Mouse (Mus musculus): Measurements from ENCODE around the gene Zscan26. TPM values are rescaled to one million over a fixed set of nuclear protein-coding genes. Genes with fewer than 3 reads are reported as not detected.
"Not testable (repeated sequence)": the region's sequence is repeated elsewhere in the genome, so short reads cannot be mapped to it uniquely, and the experiment has no call there.

Gene Zscan26
- polyA plus RNA-seq (2015; fragmentation: Nextera tagmentation; extraction: Ambion mirVana) = 35.1 and 39.0 TPM in 2 replicates

DNA sequence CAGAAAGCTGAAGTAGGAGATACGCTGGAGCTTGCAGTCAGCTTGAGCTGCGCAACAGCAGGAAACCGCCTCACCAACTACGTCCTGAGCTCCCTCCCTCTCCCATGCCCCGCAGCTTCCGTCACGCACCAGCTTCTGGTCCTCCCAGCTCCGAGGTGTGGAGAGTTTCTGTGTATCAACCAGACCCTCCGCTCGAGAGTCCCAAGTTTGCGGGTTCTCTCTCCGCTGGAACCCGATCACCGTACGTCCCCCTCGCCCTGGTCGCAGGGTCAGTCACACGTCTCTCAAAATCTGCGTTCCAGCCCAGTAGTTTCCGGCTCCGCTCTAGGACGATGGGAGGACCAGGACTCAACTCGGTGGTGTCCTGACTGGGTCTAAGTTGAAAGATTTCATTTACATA, at the start of gene Zscan26:
Gene Zscan26, minus strand, starts transcription at position 282 of the 400 bp plus-strand sequence.
- Histone ChIP-seq H3K36me3 (ENCODE audit: control insufficient read depth, insufficient read depth, low read length) (peaks cover 9% of the 10 kb centered on the region), H3K9me3 (ENCODE audit: control insufficient read depth, low read length) (no peaks in the 10 kb centered on the region), H3K27me3 (ENCODE audit: control insufficient read depth, insufficient read depth, low read depth, low read length) (no peaks in the 10 kb centered on the region), H3K9ac (ENCODE audit: low read length) (peak within 1 kb of the TSS; percentile 85), H3K4me3 (ENCODE audit: low read length) (peak within 1 kb of the TSS; percentile 74), H3K4me2 (ENCODE audit: low read depth, low read length) (peak within 1 kb of the TSS; percentile 87), H3K4me1 (replicated peaks; ENCODE audit: control insufficient read depth, insufficient read depth, low read length) (peaks cover 16% of the 10 kb centered on the region), H3K27ac (ENCODE audit: low read length) (peak within 1 kb of the TSS; percentile 82)
- peak; percentile 85 for ATAC-seq (ENCODE audit: low read depth)
- under 1% methylated on average over 23 of the region's 23 CpGs for WGBS

DNA sequence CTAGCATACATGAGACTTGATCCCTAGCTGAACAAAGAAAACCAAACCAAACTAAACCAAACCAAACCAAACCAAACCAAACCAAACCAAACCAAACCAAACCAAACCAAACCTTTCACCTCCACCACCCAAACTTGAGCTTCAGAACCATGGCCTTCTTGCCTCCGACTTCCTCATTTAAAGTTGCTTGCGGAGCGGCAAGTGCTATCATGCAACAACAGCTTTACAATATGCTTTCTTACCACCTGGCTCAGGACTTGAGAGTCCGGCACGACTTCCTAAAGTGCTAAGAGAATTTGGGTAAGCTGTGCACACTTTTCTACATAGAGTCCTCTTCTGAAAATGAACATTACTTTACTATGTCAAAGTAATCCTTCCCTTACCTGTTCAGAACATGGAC, 48.8 kb upstream of the Zscan26 start:
- H3K4me1 ChIP-seq (replicated peaks; ENCODE audit: control insufficient read depth, insufficient read depth, low read length) = no peaks in the 10 kb centered on the region; the same call in 1 of the 2 replicates
- no peak overlapping the region for H3K9ac ChIP-seq (ENCODE audit: low read length)
- no peak for ATAC-seq (ENCODE audit: low read depth)
- no peaks in the 10 kb centered on the region for H3K27me3 ChIP-seq (ENCODE audit: control insufficient read depth, insufficient read depth, low read depth, low read length)
- H3K4me2 ChIP-seq (ENCODE audit: low read depth, low read length) = no peak overlapping the region
- no peaks in the 10 kb centered on the region for H3K9me3 ChIP-seq (ENCODE audit: control insufficient read depth, low read length)
- H3K36me3 ChIP-seq (ENCODE audit: control insufficient read depth, insufficient read depth, low read length) = no peaks in the 10 kb centered on the region
- no peak overlapping the region for H3K27ac ChIP-seq (ENCODE audit: low read length)
- 80% methylated on average over 5 of the region's 5 CpGs for WGBS
- H3K4me3 ChIP-seq (ENCODE audit: low read length) = no peak overlapping the region

DNA sequence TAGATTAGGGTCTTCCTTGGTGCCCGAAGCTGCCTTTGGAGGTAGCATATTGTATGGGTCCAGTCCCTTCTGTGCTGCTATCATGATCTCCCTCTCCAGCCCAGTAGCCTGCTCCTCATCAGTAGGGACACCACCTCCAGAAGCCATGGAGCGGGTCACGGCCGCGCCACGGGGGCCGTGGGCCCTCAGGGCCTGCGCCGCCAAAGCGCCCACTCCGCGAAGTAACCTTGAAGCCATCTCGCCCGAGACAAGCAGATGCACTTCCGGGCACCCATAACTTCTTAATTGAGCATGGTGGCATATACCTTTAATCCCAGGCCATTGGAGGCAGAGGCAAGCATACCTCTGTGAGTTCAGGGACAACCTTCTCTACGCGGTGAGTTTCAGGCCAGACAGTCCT, 47.7 kb upstream of the Zscan26 start, which contains the start of gene Gm11273:
Gene Gm11273, minus strand, starts transcription at position 237 of the 400 bp plus-strand sequence.
- H3K9ac ChIP-seq (ENCODE audit: low read length); H3K4me2 ChIP-seq (ENCODE audit: low read depth, low read length); H3K4me1 ChIP-seq (replicated peaks; ENCODE audit: control insufficient read depth, insufficient read depth, low read length); H3K4me3 ChIP-seq (ENCODE audit: low read length); H3K9me3 ChIP-seq (ENCODE audit: control insufficient read depth, low read length); H3K36me3 ChIP-seq (ENCODE audit: control insufficient read depth, insufficient read depth, low read length); ATAC-seq (ENCODE audit: low read depth); H3K27ac ChIP-seq (ENCODE audit: low read length); H3K27me3 ChIP-seq (ENCODE audit: control insufficient read depth, insufficient read depth, low read depth, low read length): not testable (repeated sequence)
- WGBS = 92% methylated on average over 17 of the region's 17 CpGs

DNA sequence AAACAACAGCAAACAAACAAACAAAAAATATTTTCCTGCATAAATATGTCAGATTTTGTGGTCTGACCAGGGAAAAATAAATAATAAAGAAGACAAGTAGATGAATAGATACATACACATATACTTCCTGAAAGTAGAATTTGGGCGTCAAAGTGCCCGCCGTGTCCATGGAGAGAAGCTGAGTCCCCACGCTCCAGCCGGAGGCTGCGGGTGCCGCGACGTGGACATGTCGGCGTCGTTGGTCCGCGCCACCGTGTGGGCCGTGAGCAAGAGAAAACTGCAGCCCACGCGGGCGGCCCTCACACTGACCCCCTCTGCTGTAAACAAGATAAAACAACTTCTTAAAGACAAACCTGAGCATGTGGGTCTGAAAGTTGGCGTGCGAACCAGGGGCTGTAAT, 41.5 kb upstream of the Zscan26 start, which contains the start of gene AK157302:
Gene AK157302, plus strand, starts transcription at position 144 of the 400 bp plus-strand sequence.
- H3K4me2 ChIP-seq (ENCODE audit: low read depth, low read length) = no peak within 1 kb of the TSS
- no peak within 1 kb of the TSS for H3K4me3 ChIP-seq (ENCODE audit: low read length)
- no peaks in the 10 kb centered on the region for H3K36me3 ChIP-seq (ENCODE audit: control insufficient read depth, insufficient read depth, low read length)
- H3K27ac ChIP-seq (ENCODE audit: low read length) = no peak within 1 kb of the TSS
- WGBS = 93% methylated on average over 21 of the region's 21 CpGs
- H3K9ac ChIP-seq (ENCODE audit: low read length) = no peak within 1 kb of the TSS
- H3K27me3 ChIP-seq (ENCODE audit: control insufficient read depth, insufficient read depth, low read depth, low read length) = no peaks in the 10 kb centered on the region
- H3K9me3 ChIP-seq (ENCODE audit: control insufficient read depth, low read length) = no peaks in the 10 kb centered on the region
- no peak for ATAC-seq (ENCODE audit: low read depth)
- H3K4me1 ChIP-seq (replicated peaks; ENCODE audit: control insufficient read depth, insufficient read depth, low read length) = no peaks in the 10 kb centered on the region

GRCm38 (mm10) chr13:21492847-21493246, 39.3 kb upstream of the Zscan26 start:
- Histone ChIP-seq H3K9ac (ENCODE audit: low read length) (no peak overlapping the region), H3K27me3 (ENCODE audit: control insufficient read depth, insufficient read depth, low read depth, low read length) (no peaks in the 10 kb centered on the region), H3K9me3 (ENCODE audit: control insufficient read depth, low read length) (no peaks in the 10 kb centered on the region), H3K36me3 (ENCODE audit: control insufficient read depth, insufficient read depth, low read length) (no peaks in the 10 kb centered on the region), H3K4me1 (replicated peaks; ENCODE audit: control insufficient read depth, insufficient read depth, low read length) (no peaks in the 10 kb centered on the region), H3K27ac (ENCODE audit: low read length) (no peak overlapping the region), H3K4me2 (ENCODE audit: low read depth, low read length) (no peak overlapping the region), H3K4me3 (ENCODE audit: low read length) (no peak overlapping the region)
- ATAC-seq (ENCODE audit: low read depth) = no peak
- 90% methylated on average over 5 of the region's 5 CpGs for WGBS

- no peak for ATAC-seq (ENCODE audit: low read depth)
- H3K27ac ChIP-seq (ENCODE audit: low read length) = no peak overlapping the region
- no peaks in the 10 kb centered on the region for H3K4me1 ChIP-seq (replicated peaks; ENCODE audit: control insufficient read depth, insufficient read depth, low read length)
- H3K9ac ChIP-seq (ENCODE audit: low read length) = no peak overlapping the region
- no peaks in the 10 kb centered on the region for H3K27me3 ChIP-seq (ENCODE audit: control insufficient read depth, insufficient read depth, low read depth, low read length)
- peaks cover 3% of the 10 kb centered on the region; the same call in 1 of the 2 replicates for H3K36me3 ChIP-seq (ENCODE audit: control insufficient read depth, insufficient read depth, low read length)
- WGBS = 97% methylated on average over 1 of the region's 1 CpGs
- no peak overlapping the region for H3K4me3 ChIP-seq (ENCODE audit: low read length)
- H3K9me3 ChIP-seq (ENCODE audit: control insufficient read depth, low read length) = no peaks in the 10 kb centered on the region; the same call in 1 of the 2 replicates
- no peak overlapping the region for H3K4me2 ChIP-seq (ENCODE audit: low read depth, low read length)
Observed at GRCm38 (mm10) chr13:21486881-21487280, 33.4 kb upstream of the Zscan26 start.

- not testable (repeated sequence) for H3K36me3 ChIP-seq (ENCODE audit: control insufficient read depth, insufficient read depth, low read length); H3K27me3 ChIP-seq (ENCODE audit: control insufficient read depth, insufficient read depth, low read depth, low read length); H3K4me1 ChIP-seq (replicated peaks; ENCODE audit: control insufficient read depth, insufficient read depth, low read length); H3K9me3 ChIP-seq (ENCODE audit: control insufficient read depth, low read length)
- Histone ChIP-seq H3K4me2 (ENCODE audit: low read depth, low read length) (peak within 1 kb of the TSS; percentile 82), H3K4me3 (ENCODE audit: low read length) (peak within 1 kb of the TSS; percentile 67), H3K27ac (ENCODE audit: low read length) (peak within 1 kb of the TSS; percentile 88), H3K9ac (ENCODE audit: low read length) (peak within 1 kb of the TSS; percentile 72)
- peak; percentile 93 for ATAC-seq (ENCODE audit: low read depth)
- 2% methylated on average over 29 of the region's 31 CpGs for WGBS
Observed at GRCm38 (mm10) chr13:21478759-21479670, 25.5 kb upstream of the Zscan26 start, which contains the start of the genes Zkscan4 and Gm10065. Zkscan4 (plus strand) TSS chr13:21478907. Gm10065 (minus strand) TSS chr13:21479441.

- no peak overlapping the region for H3K9ac ChIP-seq (ENCODE audit: low read length)
- H3K9me3 ChIP-seq (ENCODE audit: control insufficient read depth, low read length) = peaks cover 1% of the 10 kb centered on the region; the same call in 1 of the 2 replicates
- H3K4me3 ChIP-seq (ENCODE audit: low read length) = no peak overlapping the region
- no peaks in the 10 kb centered on the region for H3K36me3 ChIP-seq (ENCODE audit: control insufficient read depth, insufficient read depth, low read length)
- peaks cover 3% of the 10 kb centered on the region; the same call in 1 of the 2 replicates for H3K27me3 ChIP-seq (ENCODE audit: control insufficient read depth, insufficient read depth, low read depth, low read length)
- H3K4me2 ChIP-seq (ENCODE audit: low read depth, low read length) = no peak overlapping the region
- H3K4me1 ChIP-seq (replicated peaks; ENCODE audit: control insufficient read depth, insufficient read depth, low read length) = no peaks in the 10 kb centered on the region
- ATAC-seq (ENCODE audit: low read depth) = no peak
- 39% methylated on average over 4 of the region's 4 CpGs for WGBS
- H3K27ac ChIP-seq (ENCODE audit: low read length) = no peak overlapping the region
Observed at GRCm38 (mm10) chr13:21472427-21472826, 18.9 kb upstream of the Zscan26 start.

- H3K4me2 ChIP-seq (ENCODE audit: low read depth, low read length) = peak overlapping the region; percentile 97
- ATAC-seq (ENCODE audit: low read depth) = peak; percentile 36; the same call in 1 of the 2 replicates
- H3K27ac ChIP-seq (ENCODE audit: low read length) = no peak overlapping the region
- no peaks in the 10 kb centered on the region for H3K36me3 ChIP-seq (ENCODE audit: control insufficient read depth, insufficient read depth, low read length)
- 22% methylated on average over 9 of the region's 9 CpGs for WGBS
- H3K4me3 ChIP-seq (ENCODE audit: low read length) = peak overlapping the region; percentile 2
- H3K9me3 ChIP-seq (ENCODE audit: control insufficient read depth, low read length) = peaks cover 4% of the 10 kb centered on the region; the same call in 1 of the 2 replicates
- H3K9ac ChIP-seq (ENCODE audit: low read length) = no peak overlapping the region
- H3K4me1 ChIP-seq (replicated peaks; ENCODE audit: control insufficient read depth, insufficient read depth, low read length) = no peaks in the 10 kb centered on the region
- H3K27me3 ChIP-seq (ENCODE audit: control insufficient read depth, insufficient read depth, low read depth, low read length) = peaks cover 3% of the 10 kb centered on the region; the same call in 1 of the 2 replicates
Observed at GRCm38 (mm10) chr13:21469097-21469496, 15.6 kb upstream of the Zscan26 start.

Data from lung, embryonic 16.5 days (tissue).